Mouse (Mus musculus) liver, embryonic 13.5 days (tissue): ENCODE data around the gene Acot5. TPM values are rescaled to one million over a fixed set of nuclear protein-coding genes. Genes with fewer than 3 reads are reported as not detected.
"Not testable (repeated sequence)": the region's sequence is repeated elsewhere in the genome, so short reads cannot be mapped to it uniquely, and the experiment has no call there.

ENCODE experiments used
- ATAC-seq: fragments of 200-750 bp; cut with Nextera tagmentation; 2 replicates; pipeline ENCODE4 v1.8.0; 2017; ENCODE audit warnings: low read depth, mild to moderate bottlenecking, moderate number of reproducible peaks, moderate library complexity
- DNase-seq: peaks from one replicate; pipeline ENCODE4 v3.0.0; 2022
- H3K27ac ChIP-seq: fragments of 300-500 bp; sonication (generic); 2 replicates; pipeline ENCODE4 v1.5.1; 2015; ENCODE audit warnings: moderate library complexity, mild to moderate bottlenecking, inconsistent platforms
- H3K27me3 ChIP-seq: fragments of 300-500 bp; sonication (generic); 2 replicates; pipeline ENCODE4 v1.6.1; 2015; ENCODE audit warnings: mild to moderate bottlenecking, inconsistent platforms
- H3K36me3 ChIP-seq: fragments of 300-500 bp; sonication (generic); 2 replicates; pipeline ENCODE4 v1.6.1; 2015; ENCODE audit warnings: mild to moderate bottlenecking, inconsistent platforms
- H3K4me1 ChIP-seq: fragments of 300-500 bp; sonication (generic); replicated peaks from 2 replicates; pipeline ENCODE4 v1.6.1; 2015; ENCODE audit warnings: inconsistent platforms
- H3K4me2 ChIP-seq: fragments of 300-500 bp; sonication (generic); 2 replicates; pipeline ENCODE4 v1.6.1; 2015; ENCODE audit warnings: inconsistent platforms, mild to moderate bottlenecking, moderate library complexity
- H3K4me3 ChIP-seq: fragments of 300-500 bp; sonication (generic); replicated peaks from 2 replicates; pipeline ENCODE4 v1.5.1; 2015; ENCODE audit warnings: mild to moderate bottlenecking, inconsistent platforms
- H3K9ac ChIP-seq: fragments of 300-500 bp; sonication (generic); 2 replicates; pipeline ENCODE4 v1.6.1; 2015; ENCODE audit warnings: mild to moderate bottlenecking, inconsistent platforms
- H3K9me3 ChIP-seq: fragments of 300-500 bp; sonication (generic); replicated peaks from 2 replicates; pipeline ENCODE4 v1.6.1; 2016; ENCODE audit warnings: inconsistent platforms
- WGBS: fragments of 180-500 bp; shearing (Covaris S2); methylation state at CpG from one replicate; pipeline ENCODE4 v1.1.7; 2015; ENCODE audit not compliant: insufficient replicate concordance; 5-methylcytosine and 5-hydroxymethylcytosine counted together
- polyA plus RNA-seq: library from polyadenylated mRNA; unstranded; fragments of >200 nt; fragmentation: Nextera tagmentation; extraction: Ambion mirVana; gene quantifications from 2 replicates; pipeline ENCODE4 v1.2.1, GENCODE M21; 2015

The Acot5 gene
- polyA plus RNA-seq, 1 experiment from 2014 or later, result not detected

DNA sequence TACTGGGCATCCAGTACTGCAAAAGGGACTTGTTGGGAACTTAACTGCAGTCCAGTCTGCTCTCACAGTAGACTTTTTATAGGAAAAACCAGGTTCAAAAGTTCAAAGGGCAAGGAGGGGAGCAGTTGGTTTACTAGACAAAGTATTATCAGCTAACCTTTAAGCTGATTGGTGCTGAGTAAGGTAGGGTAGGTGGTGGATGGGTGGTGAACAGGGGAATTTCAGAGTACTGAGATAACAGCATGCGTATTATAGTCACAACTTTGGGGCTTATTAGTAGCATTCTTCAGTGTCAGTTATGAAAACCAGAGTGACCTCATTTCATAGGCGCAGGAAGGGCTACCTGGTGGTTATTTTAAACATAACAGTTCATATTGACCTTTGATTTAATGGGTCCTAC is 30.5 kb downstream of the Acot5 start:
- ATAC-seq (peak; percentile 43; the same call in 1 of the 2 replicates), DNase-seq (no peak)
- Histone ChIP-seq H3K4me1 (peaks cover 14% of the 10 kb centered on the region; the same call in 1 of the 2 replicates), H3K9ac (no peak overlapping the region), H3K27ac (no peak overlapping the region), H3K4me3 (no peak overlapping the region), H3K27me3 (no peaks in the 10 kb centered on the region), H3K9me3 (no peaks in the 10 kb centered on the region), H3K4me2 (no peak overlapping the region), H3K36me3 (no peaks in the 10 kb centered on the region)
- WGBS, result 61% methylated on average over 2 of the region's 2 CpGs

DNA sequence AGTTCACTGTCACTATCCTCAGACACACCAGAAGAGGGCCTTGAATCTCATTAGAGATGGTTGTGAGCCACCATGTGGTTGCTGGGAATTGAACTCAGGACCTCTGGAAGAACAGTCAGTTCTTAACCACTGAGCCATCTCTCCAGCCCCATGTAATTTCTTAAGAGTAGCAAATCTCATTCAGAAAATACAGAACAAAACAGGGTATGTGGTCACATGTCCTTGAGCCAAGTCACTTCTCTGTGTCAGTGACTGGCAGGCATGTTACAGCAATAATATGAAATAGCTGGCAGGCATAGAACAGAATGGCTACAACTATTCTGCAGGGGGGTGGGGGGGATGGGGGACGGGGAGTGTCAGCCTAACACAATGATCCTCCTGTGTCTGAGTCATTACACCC is 30.9 kb downstream of the Acot5 start:
- ATAC-seq, result no peak
- Histone ChIP-seq H3K4me2 (no peak overlapping the region; the same call in 1 of the 2 replicates), H3K27me3 (no peaks in the 10 kb centered on the region), H3K9me3 (no peaks in the 10 kb centered on the region), H3K27ac (no peak overlapping the region), H3K4me3 (no peak overlapping the region), H3K36me3 (no peaks in the 10 kb centered on the region), H3K9ac (no peak overlapping the region), H3K4me1 (peaks cover 14% of the 10 kb centered on the region; the same call in 1 of the 2 replicates)
- no peak for DNase-seq
- 53% methylated on average over 1 of the region's 1 CpGs for WGBS

DNA sequence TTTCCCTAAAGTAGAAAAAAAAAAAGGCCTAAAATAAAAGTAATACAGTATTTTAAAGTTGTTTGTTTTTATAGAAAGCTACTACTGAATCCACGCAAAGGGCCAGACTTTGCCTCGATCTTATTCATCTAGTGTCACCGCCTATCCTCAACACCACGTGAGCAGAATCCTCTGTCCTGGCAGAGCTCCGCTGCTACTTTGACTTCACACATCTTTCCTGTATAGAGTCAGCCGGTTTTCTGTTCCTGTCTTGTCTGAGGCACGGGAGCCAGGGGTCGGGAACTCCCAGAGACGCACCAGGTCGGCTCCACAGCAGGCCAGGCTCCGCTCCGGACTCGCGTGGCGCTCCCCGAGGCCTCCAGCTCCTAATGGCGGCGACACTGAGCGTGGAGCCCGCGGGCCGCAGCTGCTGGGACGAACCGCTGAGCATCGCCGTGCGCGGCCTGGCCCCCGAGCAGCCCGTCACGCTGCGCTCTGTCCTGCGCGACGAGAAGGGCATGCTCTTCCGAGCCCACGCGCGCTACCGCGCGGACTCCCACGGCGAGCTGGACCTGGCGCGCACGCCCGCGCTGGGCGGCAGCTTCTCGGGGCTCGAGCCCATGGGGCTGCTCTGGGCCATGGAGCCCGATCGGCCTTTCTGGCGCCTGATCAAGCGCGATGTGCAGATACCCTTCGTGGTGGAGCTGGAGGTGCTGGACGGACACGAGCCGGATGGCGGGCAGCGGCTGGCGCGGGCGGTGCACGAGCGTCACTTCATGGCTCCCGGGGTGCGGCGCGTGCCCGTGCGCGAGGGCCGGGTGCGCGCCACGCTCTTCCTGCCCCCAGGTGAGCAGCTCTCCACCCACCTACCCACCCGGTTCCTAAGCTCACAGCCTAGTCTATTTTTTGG is 31.7 kb downstream of the Acot5 start, which contains the start of gene Acot6:
Gene Acot6 (plus strand): TSS at position 51 of the 889 bp plus-strand sequence.
- H3K9me3 ChIP-seq, H3K36me3 ChIP-seq, H3K27ac ChIP-seq, H3K27me3 ChIP-seq: not testable (repeated sequence)
- Histone ChIP-seq H3K4me2 (peak within 1 kb of the TSS; percentile 85), H3K4me3 (peak within 1 kb of the TSS; percentile 64), H3K4me1 (peaks cover 14% of the 10 kb centered on the region; the same call in 1 of the 2 replicates), H3K9ac (peak within 1 kb of the TSS; percentile 70)
- peak; percentile 17 for DNase-seq
- peak; percentile 70 for ATAC-seq
- under 1% methylated on average over 80 of the region's 80 CpGs for WGBS

DNA sequence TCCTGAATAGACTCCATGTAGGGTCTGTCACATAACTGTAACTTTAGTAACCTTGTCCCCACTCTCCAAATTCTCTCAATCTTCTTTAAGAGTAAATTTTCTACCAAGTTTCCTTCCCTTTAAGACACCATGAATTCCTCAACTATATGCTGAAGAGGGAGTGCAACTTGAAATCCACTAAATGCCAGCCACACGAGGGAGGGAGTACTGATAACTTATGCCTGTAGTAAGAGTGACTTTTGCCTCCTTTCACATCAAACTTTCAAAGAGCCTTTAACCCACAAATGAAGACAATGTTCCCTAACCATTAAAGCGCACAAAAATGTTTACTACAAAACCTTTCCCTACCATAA is 32.3 kb downstream of the Acot5 start:
- Histone ChIP-seq H3K27me3 (no peaks in the 10 kb centered on the region), H3K4me2 (peak overlapping the region; percentile 85), H3K9me3 (no peaks in the 10 kb centered on the region), H3K4me1 (peaks cover 14% of the 10 kb centered on the region; the same call in 1 of the 2 replicates), H3K27ac (no peak overlapping the region), H3K36me3 (no peaks in the 10 kb centered on the region), H3K9ac (peak overlapping the region; percentile 70), H3K4me3 (peak overlapping the region; percentile 64)
- 39% methylated on average over 2 of the region's 2 CpGs for WGBS
- ATAC-seq (no peak), DNase-seq (no peak)

DNA sequence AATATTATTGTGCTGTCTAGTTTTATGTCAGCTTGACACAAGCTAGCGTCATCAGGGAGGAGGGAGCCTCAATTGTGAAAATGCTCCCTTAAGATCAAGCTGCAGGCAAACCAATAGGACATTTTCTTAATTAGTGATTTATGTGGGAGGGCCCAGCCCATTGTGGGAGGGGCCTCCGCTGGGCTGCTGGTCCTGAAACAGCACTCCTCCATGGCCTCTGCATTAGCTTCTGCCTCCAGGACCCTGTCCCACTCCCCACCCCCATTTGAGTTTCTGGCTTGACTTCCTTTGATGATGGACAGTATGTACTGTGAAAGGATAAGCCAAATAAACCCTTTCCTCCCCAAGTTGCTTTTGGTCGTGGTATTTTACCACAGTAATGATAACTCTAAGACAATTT is 37.9 kb downstream of the Acot5 start:
- Histone ChIP-seq H3K4me3 (no peak overlapping the region), H3K27me3 (no peaks in the 10 kb centered on the region), H3K27ac (no peak overlapping the region), H3K9ac (no peak overlapping the region), H3K36me3 (no peaks in the 10 kb centered on the region), H3K9me3 (no peaks in the 10 kb centered on the region), H3K4me2 (no peak overlapping the region), H3K4me1 (no peaks in the 10 kb centered on the region)
- DNase-seq (no peak), ATAC-seq (no peak)
- 75% methylated on average over 3 of the region's 3 CpGs for WGBS

DNA sequence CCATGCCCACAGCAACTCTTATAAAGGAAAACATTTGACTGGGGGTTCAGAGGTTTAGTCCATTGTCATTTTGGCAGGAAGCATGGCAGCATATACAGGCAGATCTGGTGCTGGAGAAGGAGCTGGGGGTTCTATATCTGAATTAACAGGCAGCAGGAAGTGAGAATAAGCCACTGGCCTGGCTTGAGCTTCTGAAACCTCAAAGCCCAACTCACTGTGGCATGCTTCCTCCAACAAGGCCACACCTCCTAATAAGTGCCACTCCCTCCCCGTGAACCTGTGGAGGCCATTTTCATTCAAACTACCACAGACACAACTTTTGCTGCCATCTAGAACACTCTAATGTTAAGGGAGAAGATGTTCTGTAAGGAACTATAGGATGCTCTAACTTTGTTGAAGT is 38.6 kb downstream of the Acot5 start:
- Histone ChIP-seq H3K27ac (no peak overlapping the region), H3K4me2 (no peak overlapping the region)
- WGBS, result 13% methylated on average over 1 of the region's 1 CpGs

DNA sequence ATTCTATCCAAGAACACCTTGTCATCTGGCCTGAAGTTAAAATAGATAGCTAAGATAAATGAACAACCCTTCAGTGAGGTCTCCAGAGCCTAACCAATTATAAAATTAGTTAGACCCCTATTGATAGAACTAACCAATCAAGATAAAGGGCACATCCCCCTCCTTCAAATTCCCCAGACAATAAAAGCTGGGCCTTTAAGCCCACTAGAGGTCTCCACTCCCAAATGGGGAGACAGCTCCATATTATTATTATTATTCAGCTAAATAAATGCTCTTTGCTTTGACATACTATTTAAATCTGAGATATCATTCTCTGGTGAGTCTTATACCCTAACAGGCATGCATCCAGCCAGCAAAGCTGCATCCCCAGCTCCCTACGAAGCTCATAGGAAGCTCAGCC is 40.8 kb downstream of the Acot5 start:
- no peak overlapping the region for H3K9ac ChIP-seq
- peaks cover 10% of the 10 kb centered on the region for H3K4me1 ChIP-seq
- 69% methylated on average over 1 of the region's 1 CpGs for WGBS
- no peak overlapping the region for H3K27ac ChIP-seq
- no peaks in the 10 kb centered on the region for H3K27me3 ChIP-seq
- no peak for DNase-seq
- H3K9me3 ChIP-seq, result no peaks in the 10 kb centered on the region
- ATAC-seq, result no peak
- H3K36me3 ChIP-seq, result no peaks in the 10 kb centered on the region
- H3K4me3 ChIP-seq, result no peak overlapping the region
- no peak overlapping the region for H3K4me2 ChIP-seq

More for the DNA sequence above, 38.6 kb downstream of the Acot5 start:
- H3K9me3 ChIP-seq, result no peaks in the 10 kb centered on the region
- no peak overlapping the region for H3K9ac ChIP-seq
- no peak for ATAC-seq
- no peaks in the 10 kb centered on the region for H3K4me1 ChIP-seq
- no peak for DNase-seq
- no peak overlapping the region for H3K4me3 ChIP-seq
- no peaks in the 10 kb centered on the region for H3K36me3 ChIP-seq
- H3K27me3 ChIP-seq, result no peaks in the 10 kb centered on the region

DNA sequence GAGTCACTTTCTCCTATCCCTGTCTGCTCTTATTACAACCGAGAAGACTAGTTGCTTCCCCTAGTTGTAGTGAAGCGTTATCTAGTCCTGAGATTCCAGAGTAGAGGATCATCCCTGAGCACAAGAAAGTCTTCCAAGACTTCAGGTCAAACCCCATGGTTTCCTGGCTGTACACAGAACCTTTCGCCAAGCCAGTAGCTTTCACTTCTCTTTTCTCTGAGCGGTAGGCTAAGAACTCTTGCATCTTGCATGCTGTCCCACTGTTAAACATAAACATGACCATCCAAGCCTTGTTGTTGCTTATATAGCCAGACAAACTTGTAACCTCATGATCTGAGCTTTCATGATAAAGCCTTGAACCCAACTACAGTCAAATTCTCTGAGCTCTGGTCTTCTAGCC is 41.7 kb downstream of the Acot5 start:
- Histone ChIP-seq H3K4me3 (no peak overlapping the region), H3K27ac (no peak overlapping the region), H3K9ac (no peak overlapping the region), H3K36me3 (no peaks in the 10 kb centered on the region), H3K9me3 (no peaks in the 10 kb centered on the region), H3K4me1 (peaks cover 11% of the 10 kb centered on the region), H3K4me2 (no peak overlapping the region), H3K27me3 (no peaks in the 10 kb centered on the region)
- DNase-seq (no peak), ATAC-seq (no peak)
- 72% methylated on average over 4 of the region's 4 CpGs for WGBS

DNA sequence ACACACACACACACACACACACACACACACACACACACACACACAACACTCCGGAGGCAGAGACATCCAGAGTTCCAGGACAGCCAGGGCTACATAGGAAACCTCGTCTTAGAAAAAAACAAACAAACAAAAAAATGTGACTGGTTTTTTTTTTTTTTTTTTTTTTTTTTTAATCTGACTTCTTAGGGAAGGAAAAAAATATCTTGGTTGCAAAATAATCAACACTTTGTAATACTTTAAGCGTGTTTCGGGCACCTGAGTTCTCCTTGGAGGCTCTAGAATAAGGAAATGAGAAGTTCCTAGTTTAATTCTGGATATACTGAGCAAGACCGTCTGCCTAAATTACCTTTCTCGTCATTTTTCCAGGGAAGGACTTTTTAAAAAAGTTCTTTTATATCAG is 44.6 kb downstream of the Acot5 start:
- peak overlapping the region; percentile 63 for H3K4me3 ChIP-seq
- H3K9me3 ChIP-seq, result no peaks in the 10 kb centered on the region
- H3K36me3 ChIP-seq, result no peaks in the 10 kb centered on the region
- H3K27ac ChIP-seq, result no peak overlapping the region
- ATAC-seq (no peak), DNase-seq (no peak)
- H3K4me1 ChIP-seq, result peaks cover 11% of the 10 kb centered on the region
- H3K4me2 ChIP-seq, result peak overlapping the region; percentile 79
- WGBS, result 42% methylated on average over 6 of the region's 6 CpGs
- peak overlapping the region; percentile 52 for H3K9ac ChIP-seq
- no peaks in the 10 kb centered on the region for H3K27me3 ChIP-seq

DNA sequence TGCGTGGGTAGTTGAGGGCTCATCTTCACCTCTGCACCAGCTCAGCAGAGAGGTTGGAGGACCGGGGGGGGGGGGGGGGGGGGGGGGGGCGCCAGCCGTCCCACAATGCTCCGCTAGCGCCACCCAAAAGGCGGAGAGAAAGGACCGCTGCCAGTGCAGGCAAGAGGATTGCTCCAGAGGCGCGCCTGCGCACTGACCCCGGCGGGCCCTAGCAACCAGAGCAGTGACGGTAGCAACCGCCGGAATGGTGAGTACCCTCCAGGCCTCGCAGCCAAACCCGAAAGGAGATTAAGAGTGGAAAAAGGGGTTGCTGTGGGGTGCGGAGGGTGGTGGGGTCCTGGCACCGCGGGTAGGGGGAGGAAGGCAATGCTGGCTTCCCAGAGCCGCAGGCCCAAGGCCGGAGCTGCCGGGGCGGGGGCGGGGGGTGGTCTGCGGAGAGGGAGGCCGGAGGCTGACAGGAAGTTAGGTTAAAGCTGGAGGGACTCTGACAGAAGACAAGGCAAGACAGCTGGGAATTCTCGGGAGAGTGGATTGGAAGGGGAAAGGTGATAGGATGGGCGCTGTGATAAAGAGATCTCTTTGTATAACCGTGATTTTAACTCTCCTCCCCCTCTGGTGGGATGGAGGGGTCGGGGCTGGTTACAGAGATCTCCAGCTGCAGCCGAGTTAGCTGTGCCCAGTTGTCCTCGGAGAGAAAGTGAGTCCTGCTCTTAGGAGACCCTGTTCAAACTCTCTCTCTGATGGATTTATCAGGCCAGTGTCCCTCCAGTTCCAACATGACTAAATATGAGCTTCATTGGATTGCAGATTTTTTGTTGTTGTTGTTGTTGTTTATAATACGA is 45.2 kb downstream of the Acot5 start, which contains the start of gene Dnal1:
Gene Dnal1 (plus strand): TSS at position 214 of the 842 bp plus-strand sequence.
- H3K4me1 ChIP-seq, result peaks cover 11% of the 10 kb centered on the region
- 3% methylated on average over 30 of the region's 35 CpGs for WGBS
- DNase-seq, result peak; percentile 75
- H3K9me3 ChIP-seq, result no peaks in the 10 kb centered on the region
- ATAC-seq, result peak; percentile 80
- H3K4me3 ChIP-seq, result peak within 1 kb of the TSS; percentile 63
- H3K9ac ChIP-seq, result peak within 1 kb of the TSS; percentile 52
- H3K27me3 ChIP-seq, result no peaks in the 10 kb centered on the region
- no peaks in the 10 kb centered on the region for H3K36me3 ChIP-seq
- no peak within 1 kb of the TSS for H3K27ac ChIP-seq
- peak within 1 kb of the TSS; percentile 79 for H3K4me2 ChIP-seq

DNA sequence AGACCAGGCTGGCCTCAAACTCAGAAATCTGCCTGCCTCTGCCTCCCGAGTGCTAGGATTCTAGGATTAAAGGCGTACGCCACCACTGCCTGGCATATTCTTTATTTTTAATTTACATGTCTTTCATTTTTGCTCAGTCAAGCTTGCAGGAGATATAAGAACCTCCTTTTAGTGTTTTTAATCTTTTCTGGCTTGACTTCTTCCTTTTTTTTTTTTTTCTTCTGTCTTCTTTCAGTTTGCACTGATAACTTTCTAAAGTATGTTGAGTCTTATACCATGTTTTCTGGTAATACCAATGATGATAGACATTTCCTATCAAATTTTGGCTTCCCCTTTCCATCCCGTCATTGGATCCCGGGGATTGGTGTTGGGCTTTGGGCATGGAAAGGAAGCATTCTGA is 50.5 kb downstream of the Acot5 start:
- H3K36me3 ChIP-seq, result no peaks in the 10 kb centered on the region
- H3K4me3 ChIP-seq, result no peak overlapping the region
- no peak overlapping the region for H3K4me2 ChIP-seq
- DNase-seq (no peak), ATAC-seq (no peak)
- no peak overlapping the region for H3K27ac ChIP-seq
- WGBS, result 79% methylated on average over 5 of the region's 5 CpGs
- peaks cover 4% of the 10 kb centered on the region for H3K4me1 ChIP-seq
- no peaks in the 10 kb centered on the region for H3K9me3 ChIP-seq
- H3K9ac ChIP-seq, result no peak overlapping the region
- no peaks in the 10 kb centered on the region for H3K27me3 ChIP-seq
